Mouse (Mus musculus) kidney, postnatal 14 days (tissue): ENCODE results near the gene Cnbd2.
A peak's percentile ranks its signal among the peaks of the same experiment; 100 is the strongest.

Source experiments
- DNase-seq: peaks from one replicate; pipeline ENCODE4 v3.0.0; 2022; ENCODE audit warnings: mixed read lengths

The Cnbd2 gene

GRCm38 (mm10) chr2:156312297-156312897, at the start of gene Cnbd2, which contains the start of gene Scand1:
Gene Cnbd2 (plus strand): TSS chr2:156312299.
Gene Scand1 (minus strand): TSS chr2:156312704.
- peak; percentile 90 for DNase-seq

GRCm38 (mm10) chr2:156263204-156263893, 48.8 kb upstream of the Cnbd2 start:
- DNase-seq = no peak

GRCm38 (mm10) chr2:156267636-156268035, 44.5 kb upstream of the Cnbd2 start:
- no peak for DNase-seq

- no peak for DNase-seq
Measured at GRCm38 (mm10) chr2:156272553-156272952, 39.5 kb upstream of the Cnbd2 start.

- peak; percentile 92 for DNase-seq
Measured at GRCm38 (mm10) chr2:156278226-156279017, 33.7 kb upstream of the Cnbd2 start.

- no peak for DNase-seq
Measured at GRCm38 (mm10) chr2:156281227-156281626, 30.9 kb upstream of the Cnbd2 start.

GRCm38 (mm10) chr2:156285161-156285560, 26.9 kb upstream of the Cnbd2 start:
- DNase-seq = no peak

GRCm38 (mm10) chr2:156286733-156287132, 25.4 kb upstream of the Cnbd2 start:
- no peak for DNase-seq

- no peak for DNase-seq
Measured at GRCm38 (mm10) chr2:156288222-156288621, 23.9 kb upstream of the Cnbd2 start.

- DNase-seq = no peak
Measured at GRCm38 (mm10) chr2:156289552-156290160, 22.4 kb upstream of the Cnbd2 start.

GRCm38 (mm10) chr2:156291998-156292397, 20.1 kb upstream of the Cnbd2 start:
- DNase-seq = no peak

- DNase-seq = peak; percentile 79
Measured at GRCm38 (mm10) chr2:156295601-156296063, 16.5 kb upstream of the Cnbd2 start.

- DNase-seq = no peak
Measured at GRCm38 (mm10) chr2:156296190-156296589, 15.9 kb upstream of the Cnbd2 start.

GRCm38 (mm10) chr2:156297653-156298052, 14.4 kb upstream of the Cnbd2 start:
- peak; percentile 73 for DNase-seq

- DNase-seq = no peak
Measured at GRCm38 (mm10) chr2:156298458-156298857, 13.6 kb upstream of the Cnbd2 start.

- DNase-seq = no peak
Measured at GRCm38 (mm10) chr2:156302063-156302462, 10.0 kb upstream of the Cnbd2 start.

- peak; percentile 77 for DNase-seq
Measured at GRCm38 (mm10) chr2:156304351-156304750, 7.7 kb upstream of the Cnbd2 start.

- no peak for DNase-seq
Measured at GRCm38 (mm10) chr2:156305818-156306217, 6.3 kb upstream of the Cnbd2 start.

GRCm38 (mm10) chr2:156307261-156307660, 4.8 kb upstream of the Cnbd2 start:
- DNase-seq = peak; percentile 51

GRCm38 (mm10) chr2:156309948-156310347, 2.2 kb upstream of the Cnbd2 start:
- no peak for DNase-seq

- DNase-seq = no peak
Measured at GRCm38 (mm10) chr2:156310455-156310854, 1.6 kb upstream of the Cnbd2 start.

GRCm38 (mm10) chr2:156310945-156311344, 1.2 kb upstream of the Cnbd2 start:
- no peak for DNase-seq

- DNase-seq = no peak
Measured at GRCm38 (mm10) chr2:156311441-156311840, 658 bp upstream of the Cnbd2 start.
